Mouse (Mus musculus) neural tube, embryonic 12.5 days (tissue): ENCODE results near the gene Tmem40. TPM values are rescaled to one million over a fixed set of nuclear protein-coding genes. Genes with fewer than 3 reads are reported as not detected.

Experiments used
- ATAC-seq: fragments of 200-750 bp; cut with Nextera tagmentation; 2 replicates; pipeline ENCODE4 v1.8.0; 2017; ENCODE audit warnings: low read depth, mild to moderate bottlenecking, moderate TSS enrichment, moderate library complexity; ENCODE audit not compliant: low FRiP score
- H3K27ac ChIP-seq: fragments of 300-500 bp; sonication (generic); 2 replicates; pipeline ENCODE4 v1.5.1; 2016
- H3K27me3 ChIP-seq: fragments of 300-500 bp; sonication (generic); replicated peaks from 2 replicates; pipeline ENCODE4 v1.6.1; 2016; ENCODE audit warnings: mild to moderate bottlenecking
- H3K36me3 ChIP-seq: fragments of 300-500 bp; sonication (generic); 2 replicates; pipeline ENCODE4 v1.6.1; 2016; ENCODE audit warnings: mild to moderate bottlenecking
- H3K4me1 ChIP-seq: fragments of 300-500 bp; sonication (generic); 2 replicates; pipeline ENCODE4 v1.6.1; 2016
- H3K4me2 ChIP-seq: fragments of 300-500 bp; sonication (generic); replicated peaks from 2 replicates; pipeline ENCODE4 v1.6.1; 2016; ENCODE audit warnings: mild to moderate bottlenecking
- H3K4me3 ChIP-seq: fragments of 300-500 bp; sonication (generic); 2 replicates; pipeline ENCODE4 v1.5.1; 2016
- H3K9ac ChIP-seq: fragments of 300-500 bp; sonication (generic); 2 replicates; pipeline ENCODE4 v1.6.1; 2016; ENCODE audit warnings: mild to moderate bottlenecking
- H3K9me3 ChIP-seq: fragments of 300-500 bp; sonication (generic); 2 replicates; pipeline ENCODE4 v1.6.1; 2016; ENCODE audit warnings: mild to moderate bottlenecking
- WGBS: fragments of 180-500 bp; shearing (Covaris S2); methylation state at CpG from one replicate; pipeline ENCODE4 v1.1.7; 2016; 5-methylcytosine and 5-hydroxymethylcytosine counted together
- microRNA-seq: library from miRNA; unstranded; fragments of <30 nt; microRNA quantifications from one replicate; pipeline ENCODE4, GENCODE M21; 2017
- polyA plus RNA-seq: library from polyadenylated mRNA; unstranded; fragments of >200 nt; fragmentation: Nextera tagmentation; extraction: Ambion mirVana; gene quantifications from 2 replicates; pipeline ENCODE4 v1.2.1, GENCODE M21; 2016

The Tmem40 gene
- polyA plus RNA-seq, 1 experiment from 2014 or later = 1.4 TPM

GRCm38 (mm10) chr6:115694441-115694842 is 67.8 kb downstream of the Tmem40 start:
- no peaks in the 10 kb centered on the region for H3K27me3 ChIP-seq
- no peaks in the 10 kb centered on the region for H3K9me3 ChIP-seq
- H3K27ac ChIP-seq = no peak overlapping the region
- no peak overlapping the region for H3K4me2 ChIP-seq
- no peak for ATAC-seq
- H3K9ac ChIP-seq = no peak overlapping the region
- no peak overlapping the region for H3K4me3 ChIP-seq
- H3K36me3 ChIP-seq = no peaks in the 10 kb centered on the region
- 63% methylated on average over 9 of the region's 9 CpGs for WGBS
- H3K4me1 ChIP-seq = peaks cover 5% of the 10 kb centered on the region

GRCm38 (mm10) chr6:115692963-115693730 is 69.1 kb downstream of the Tmem40 start:
- Histone ChIP-seq H3K4me2 (no peak overlapping the region), H3K9me3 (no peaks in the 10 kb centered on the region), H3K27me3 (no peaks in the 10 kb centered on the region), H3K27ac (no peak overlapping the region), H3K4me3 (no peak overlapping the region), H3K36me3 (no peaks in the 10 kb centered on the region), H3K4me1 (peaks cover 5% of the 10 kb centered on the region), H3K9ac (no peak overlapping the region)
- ATAC-seq = no peak
- 73% methylated on average over 5 of the region's 5 CpGs for WGBS

DNA sequence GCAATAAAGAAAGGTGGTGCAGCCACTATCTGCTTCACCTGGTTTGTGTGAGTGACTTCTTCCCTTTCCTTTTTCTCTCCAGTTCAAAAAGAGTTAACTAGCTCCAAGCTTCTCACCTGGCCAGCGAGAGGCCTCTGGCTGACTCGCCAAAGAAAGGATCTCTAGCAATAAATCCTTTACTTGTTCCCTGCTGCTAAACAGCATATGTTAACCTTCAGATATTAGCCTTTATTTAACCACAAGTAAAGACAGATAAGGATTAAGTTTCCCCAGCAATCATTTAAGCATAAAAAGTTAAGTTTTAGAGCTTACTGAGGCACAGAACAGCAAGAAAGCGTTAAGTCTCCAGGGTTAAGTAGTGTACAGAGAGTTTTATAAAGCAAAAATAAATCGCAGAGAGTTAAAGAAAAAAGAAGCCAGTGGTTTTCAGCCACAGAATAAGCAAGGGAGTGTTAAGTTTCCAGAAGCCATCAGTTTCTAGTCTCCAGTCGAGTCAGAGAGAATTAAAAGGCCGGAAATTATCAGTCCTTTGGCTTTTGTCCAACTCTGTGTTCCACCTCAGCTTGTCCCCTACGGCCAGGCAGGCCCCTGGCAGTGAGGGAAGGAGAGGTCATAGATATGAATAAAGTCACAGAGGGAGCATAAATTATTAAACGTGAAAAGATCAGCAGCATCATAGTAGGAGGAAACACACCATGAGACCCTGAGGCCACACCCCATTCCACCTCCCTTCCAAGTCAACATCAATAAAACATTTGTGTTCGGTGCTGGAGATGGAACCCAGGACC is 69.9 kb downstream of the Tmem40 start:
- no peaks in the 10 kb centered on the region for H3K4me1 ChIP-seq
- 63% methylated on average over 9 of the region's 9 CpGs for WGBS
- ATAC-seq = no peak
- no peak overlapping the region for H3K4me3 ChIP-seq
- H3K27me3 ChIP-seq = no peaks in the 10 kb centered on the region
- no peaks in the 10 kb centered on the region for H3K9me3 ChIP-seq
- no peak overlapping the region for H3K4me2 ChIP-seq
- no peaks in the 10 kb centered on the region for H3K36me3 ChIP-seq
- no peak overlapping the region for H3K9ac ChIP-seq
- H3K27ac ChIP-seq = no peak overlapping the region

- 94% methylated on average over 4 of the region's 4 CpGs for WGBS
- H3K9me3 ChIP-seq = peaks cover 9% of the 10 kb centered on the region; the same call in 1 of the 2 replicates
- ATAC-seq = no peak
- no peaks in the 10 kb centered on the region for H3K4me1 ChIP-seq
- no peak overlapping the region for H3K4me2 ChIP-seq
- no peaks in the 10 kb centered on the region for H3K27me3 ChIP-seq
- H3K27ac ChIP-seq = no peak overlapping the region
- H3K4me3 ChIP-seq = no peak overlapping the region
- H3K9ac ChIP-seq = no peak overlapping the region
- H3K36me3 ChIP-seq = no peaks in the 10 kb centered on the region
Observed at GRCm38 (mm10) chr6:115690105-115690504, 72.1 kb downstream of the Tmem40 start.

GRCm38 (mm10) chr6:115688589-115688988 is 73.6 kb downstream of the Tmem40 start:
- WGBS = 89% methylated on average over 4 of the region's 4 CpGs
- Histone ChIP-seq H3K9me3 (peaks cover 9% of the 10 kb centered on the region; the same call in 1 of the 2 replicates), H3K4me1 (no peaks in the 10 kb centered on the region), H3K27ac (no peak overlapping the region), H3K9ac (no peak overlapping the region), H3K27me3 (no peaks in the 10 kb centered on the region), H3K4me3 (no peak overlapping the region), H3K4me2 (no peak overlapping the region), H3K36me3 (no peaks in the 10 kb centered on the region)
- ATAC-seq = no peak

- Histone ChIP-seq H3K4me3 (no peak overlapping the region), H3K9ac (no peak overlapping the region), H3K9me3 (peaks cover 9% of the 10 kb centered on the region; the same call in 1 of the 2 replicates), H3K36me3 (no peaks in the 10 kb centered on the region), H3K27ac (no peak overlapping the region), H3K27me3 (no peaks in the 10 kb centered on the region), H3K4me2 (no peak overlapping the region), H3K4me1 (no peaks in the 10 kb centered on the region)
- 68% methylated on average over 3 of the region's 3 CpGs for WGBS
- ATAC-seq = no peak
Observed at GRCm38 (mm10) chr6:115687753-115688152, 74.5 kb downstream of the Tmem40 start.

- ATAC-seq = no peak
- 56% methylated on average over 11 of the region's 11 CpGs for WGBS
- H3K4me2 ChIP-seq = no peak overlapping the region
- H3K27ac ChIP-seq = no peak overlapping the region
- H3K9ac ChIP-seq = no peak overlapping the region
- no peaks in the 10 kb centered on the region for H3K4me1 ChIP-seq
- H3K36me3 ChIP-seq = no peaks in the 10 kb centered on the region
- H3K9me3 ChIP-seq = peaks cover 9% of the 10 kb centered on the region; the same call in 1 of the 2 replicates
- no peak overlapping the region for H3K4me3 ChIP-seq
- no peaks in the 10 kb centered on the region for H3K27me3 ChIP-seq
Observed at GRCm38 (mm10) chr6:115684851-115685646, 77.2 kb downstream of the Tmem40 start.

DNA sequence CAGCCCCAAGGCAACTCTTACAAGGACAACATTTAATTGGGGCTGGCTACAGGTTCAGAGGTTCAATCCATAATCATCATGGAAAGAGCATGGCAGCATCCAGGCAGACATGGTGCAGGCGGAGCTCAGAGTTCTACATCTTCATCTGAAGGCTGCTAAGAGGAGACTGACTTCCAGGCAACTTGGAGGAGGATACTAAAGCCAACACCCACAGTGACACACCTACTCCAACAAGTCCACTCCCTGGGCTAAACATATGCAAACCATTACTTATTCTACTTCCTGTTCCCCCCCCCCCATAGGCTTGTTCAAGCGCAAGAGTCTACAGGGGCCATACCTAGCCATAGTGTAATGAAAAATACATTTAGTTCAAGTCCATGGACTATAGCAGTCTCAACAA is 77.9 kb downstream of the Tmem40 start:
- ATAC-seq = no peak
- H3K4me2 ChIP-seq = no peak overlapping the region
- no peak overlapping the region for H3K9ac ChIP-seq
- H3K27me3 ChIP-seq = no peaks in the 10 kb centered on the region
- H3K9me3 ChIP-seq = peaks cover 9% of the 10 kb centered on the region; the same call in 1 of the 2 replicates
- 96% methylated on average over 2 of the region's 2 CpGs for WGBS
- no peak overlapping the region for H3K4me3 ChIP-seq
- H3K36me3 ChIP-seq = no peaks in the 10 kb centered on the region
- H3K4me1 ChIP-seq = no peaks in the 10 kb centered on the region
- no peak overlapping the region for H3K27ac ChIP-seq

DNA sequence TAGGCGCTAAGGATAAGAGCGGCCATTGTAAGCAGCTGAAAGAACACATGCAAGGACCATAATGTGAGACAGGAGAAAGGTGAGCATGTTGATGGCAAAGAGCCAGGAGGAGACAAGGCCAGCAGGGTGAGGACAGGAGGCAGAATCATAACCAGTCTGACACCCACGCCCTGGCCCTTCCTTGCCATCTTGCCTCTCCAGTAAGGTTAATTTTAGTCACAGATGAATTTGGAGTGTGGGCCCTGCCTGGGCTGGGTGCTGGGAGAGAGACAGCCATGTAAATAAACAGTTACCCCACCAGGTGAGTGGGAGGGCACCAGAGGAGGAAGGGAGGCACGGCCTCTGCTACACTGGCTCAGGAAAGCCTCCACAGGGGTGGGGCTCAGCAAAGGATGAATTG is 81.1 kb downstream of the Tmem40 start:
- H3K9me3 ChIP-seq = no peaks in the 10 kb centered on the region
- no peak overlapping the region for H3K4me2 ChIP-seq
- no peak overlapping the region for H3K4me3 ChIP-seq
- WGBS = 89% methylated on average over 4 of the region's 4 CpGs
- H3K36me3 ChIP-seq = no peaks in the 10 kb centered on the region
- H3K27ac ChIP-seq = no peak overlapping the region
- H3K4me1 ChIP-seq = peaks cover 4% of the 10 kb centered on the region
- ATAC-seq = no peak
- H3K27me3 ChIP-seq = no peaks in the 10 kb centered on the region
- H3K9ac ChIP-seq = no peak overlapping the region

Small RNA genes lying within 50 kb of the gene (microRNA-seq; reads per million reads assigned to microRNA genes)
- gene Mir7660 = not detected

Other genes starting within 250 kb of the Tmem40 start
- 28.2 and 31.6 TPM in 2 replicates for gene Tsen2, start 217.7 kb downstream of the Tmem40 start, polyA plus RNA-seq
- 0.23 and 0.34 TPM in 2 replicates for gene Mkrn2os, start 169.8 kb downstream of the Tmem40 start, polyA plus RNA-seq
- gene Mkrn2, start 160.5 kb downstream of the Tmem40 start, polyA plus RNA-seq = 24.9 and 32.8 TPM in 2 replicates
- 158 and 173 TPM in 2 replicates for gene Raf1, start 85.8 kb downstream of the Tmem40 start, polyA plus RNA-seq
- 29.5 and 31.7 TPM in 2 replicates for gene Cand2, start 12.1 kb upstream of the Tmem40 start, polyA plus RNA-seq
- 1,453 and 1,478 TPM in 2 replicates for gene Rpl32, start 46.3 kb upstream of the Tmem40 start, polyA plus RNA-seq
- 1.6 and 2.1 TPM in 2 replicates for gene Efcab12, start 76.0 kb upstream of the Tmem40 start, polyA plus RNA-seq
- 18.2 and 19.1 TPM in 2 replicates for gene Mbd4, start 91.0 kb upstream of the Tmem40 start, polyA plus RNA-seq
- gene Ift122, start 91.1 kb upstream of the Tmem40 start, polyA plus RNA-seq = 24.6 and 28.7 TPM in 2 replicates
- 0.69 and 1.1 TPM in 2 replicates for gene Rho, start 169.3 kb upstream of the Tmem40 start, polyA plus RNA-seq
- gene H1foo, start 182.5 kb upstream of the Tmem40 start, polyA plus RNA-seq = not detected in 2 replicates
- 20.0 and 28.0 TPM in 2 replicates for gene Plxnd1, start 232.6 kb upstream of the Tmem40 start, polyA plus RNA-seq